Mouse (Mus musculus): ENCODE measurements at regions not wholly inside any gene's neighbourhood (a gene's known extent, or its start where the extent isn't known, plus 50 kb on each side); places are given as distances from the start of the nearest gene placed in this dataset.

GRCm38 (mm10) chr3:100365354-100365945, 123.7 kb downstream of the Tent5c start:
- TF ChIP-seq CTCF (IDR thresholded peaks at IDR 0.05; ENCODE audit: low read depth) (no peak), EP300 (IDR thresholded peaks at IDR 0.05; ENCODE audit: low read depth) (no peak)
